Mouse (Mus musculus) erythroblast, embryonic 14.5 days (primary cell): ENCODE measurements around the gene Mob3a.

Experiments
- GATA1 ChIP-seq: IDR thresholded peaks from 2 replicates; pipeline ENCODE4 v1.6.1; 2012; ENCODE audit warnings: low read length, inconsistent platforms, mixed read lengths
- TAL1 ChIP-seq: IDR thresholded peaks from 3 replicates; pipeline ENCODE4 v1.6.1; 2012; ENCODE audit warnings: low read length, inconsistent platforms, mixed read lengths

- TF ChIP-seq GATA1 (no peak), TAL1 (no peak)
These were observed 34.9 kb downstream of the Mob3a start for GRCm38 (mm10) chr10:80666837-80667412.
